Mouse (Mus musculus) erythroblast, embryonic 14.5 days (primary cell): ENCODE measurements at regions not wholly inside any gene's neighbourhood (a gene's known extent, or its start where the extent isn't known, plus 50 kb on each side); places are given as distances from the start of the nearest gene placed in this dataset.
"Not testable (repeated sequence)": the region's sequence is repeated elsewhere in the genome, so short reads cannot be mapped to it uniquely, and the experiment has no call there.

Source experiments
- H3K27me3 ChIP-seq: 2 replicates; pipeline ENCODE4 v1.6.1; 2012; ENCODE audit warnings: inconsistent platforms; ENCODE audit not compliant: control insufficient read depth
- H3K36me3 ChIP-seq: 2 replicates; pipeline ENCODE4 v1.6.1; 2012; ENCODE audit warnings: mild to moderate bottlenecking, inconsistent platforms; ENCODE audit not compliant: control insufficient read depth
- H3K4me1 ChIP-seq: 2 replicates; pipeline ENCODE4 v1.6.1; 2012; ENCODE audit warnings: inconsistent platforms; ENCODE audit not compliant: control insufficient read depth
- H3K4me3 ChIP-seq: replicated peaks from 2 replicates; pipeline ENCODE3; 2012; ENCODE audit warnings: moderate library complexity, mild to moderate bottlenecking, inconsistent platforms
- H3K9me3 ChIP-seq: 2 replicates; pipeline ENCODE4 v1.6.1; 2012; ENCODE audit warnings: low read length, inconsistent platforms, mixed read lengths; ENCODE audit not compliant: control insufficient read depth
- GATA1 ChIP-seq: IDR thresholded peaks from 2 replicates; pipeline ENCODE4 v1.6.1; 2012; ENCODE audit warnings: low read length, inconsistent platforms, mixed read lengths
- TAL1 ChIP-seq: IDR thresholded peaks from 3 replicates; pipeline ENCODE4 v1.6.1; 2012; ENCODE audit warnings: low read length, inconsistent platforms, mixed read lengths

DNA sequence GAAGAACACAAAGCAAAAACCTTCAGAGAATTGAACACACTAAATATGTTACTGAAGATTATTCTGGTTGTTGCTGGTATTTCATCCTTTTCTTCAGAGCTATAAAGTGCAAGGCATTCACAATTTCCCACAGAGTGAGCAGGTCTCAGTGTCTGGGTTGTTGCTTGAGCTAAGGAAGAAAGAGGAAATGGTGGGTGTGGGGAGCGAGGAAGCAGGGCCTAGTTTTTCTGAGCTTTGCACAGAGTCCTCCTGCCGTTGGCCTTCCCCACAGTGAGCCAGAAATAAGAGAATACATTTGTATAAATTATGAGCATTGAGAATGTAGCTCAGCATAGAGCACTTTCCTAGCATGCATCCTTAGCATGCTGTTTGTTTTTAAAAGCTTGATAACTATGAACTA is 120.8 kb upstream of the Tbl1xr1 start:
- Histone ChIP-seq H3K4me3 (no peak overlapping the region), H3K36me3 (no peaks in the 10 kb centered on the region), H3K27me3 (no peaks in the 10 kb centered on the region), H3K4me1 (no peaks in the 10 kb centered on the region; the same call in 1 of the 2 replicates), H3K9me3 (no peaks in the 10 kb centered on the region)
- TF ChIP-seq TAL1 (no peak), GATA1 (no peak)

- H3K36me3 ChIP-seq, H3K9me3 ChIP-seq, H3K4me3 ChIP-seq, H3K27me3 ChIP-seq, H3K4me1 ChIP-seq: not testable (repeated sequence)
These were observed 119.3 kb upstream of the Tbl1xr1 start for GRCm38 (mm10) chr3:21957105-21957504.

DNA sequence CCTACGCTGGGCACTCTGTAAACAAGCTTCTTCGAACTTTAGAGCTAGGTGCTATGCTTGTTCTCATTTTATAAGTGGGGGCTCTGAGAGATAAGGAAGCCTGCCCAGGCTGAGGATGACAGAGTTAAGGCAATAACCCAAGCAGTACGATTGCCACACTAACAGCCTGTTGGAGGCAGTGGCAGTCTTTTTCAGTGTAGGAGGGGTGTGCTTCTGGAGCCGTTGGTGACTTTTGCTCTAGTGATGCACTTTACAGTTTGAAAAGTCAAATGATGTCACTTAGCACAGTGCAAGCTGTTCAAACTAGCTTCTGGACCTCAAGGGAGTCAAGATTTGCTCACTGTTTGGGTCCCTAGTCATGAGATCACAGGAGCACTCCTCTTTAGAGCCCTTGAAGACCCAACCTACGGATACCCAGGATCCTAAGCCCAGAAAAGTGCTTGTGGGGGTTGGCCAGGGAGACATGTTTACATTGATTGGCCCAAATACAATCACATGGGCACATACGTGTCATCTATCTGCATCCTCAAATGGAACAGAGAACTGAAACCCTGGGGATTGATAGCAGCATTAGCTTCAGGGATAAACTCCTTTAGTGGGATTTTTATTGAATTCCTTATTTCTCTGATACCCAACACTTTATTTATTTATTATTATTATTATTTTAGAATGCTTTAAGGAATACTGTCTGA is 117.7 kb upstream of the Tbl1xr1 start:
- H3K36me3 ChIP-seq: no peaks in the 10 kb centered on the region
- H3K4me1 ChIP-seq: no peaks in the 10 kb centered on the region
- no peak for TF ChIP-seq TAL1
- TF ChIP-seq GATA1: no peak
- H3K4me3 ChIP-seq: no peak overlapping the region
- no peaks in the 10 kb centered on the region for H3K9me3 ChIP-seq
- no peaks in the 10 kb centered on the region for H3K27me3 ChIP-seq

DNA sequence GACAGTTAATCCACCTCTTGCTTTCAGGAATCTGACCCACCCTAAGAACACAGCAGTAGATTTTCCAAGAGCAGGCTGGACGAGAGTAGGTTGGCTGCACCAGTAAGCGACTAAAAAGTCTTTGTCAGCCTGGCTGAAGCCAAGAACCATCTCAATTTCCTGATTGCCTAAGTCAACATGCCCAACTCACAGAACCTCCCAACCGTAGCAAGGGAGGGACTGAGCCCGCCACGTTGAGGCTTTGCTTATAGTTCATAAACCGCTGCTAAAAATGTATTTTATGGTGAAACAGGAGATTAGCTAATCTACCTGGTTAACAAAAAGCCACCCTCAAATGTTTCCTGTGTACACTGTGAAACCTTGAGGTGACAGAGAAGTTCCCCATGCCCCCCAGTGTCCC is 115.4 kb upstream of the Tbl1xr1 start:
- no peak overlapping the region for H3K4me3 ChIP-seq

GRCm38 (mm10) chr3:21961746-21962145 is 114.7 kb upstream of the Tbl1xr1 start:
- no peak for TF ChIP-seq TAL1
- TF ChIP-seq GATA1: no peak
- Histone ChIP-seq H3K36me3 (no peaks in the 10 kb centered on the region), H3K4me3 (no peak overlapping the region), H3K4me1 (no peaks in the 10 kb centered on the region), H3K9me3 (no peaks in the 10 kb centered on the region), H3K27me3 (no peaks in the 10 kb centered on the region)

More for the DNA sequence above, 115.4 kb upstream of the Tbl1xr1 start:
- no peaks in the 10 kb centered on the region for H3K9me3 ChIP-seq
- no peaks in the 10 kb centered on the region for H3K27me3 ChIP-seq
- no peaks in the 10 kb centered on the region for H3K36me3 ChIP-seq
- H3K4me1 ChIP-seq: no peaks in the 10 kb centered on the region
- TF ChIP-seq GATA1: no peak
- no peak for TF ChIP-seq TAL1

GRCm38 (mm10) chr3:21962360-21962782 is 114.1 kb upstream of the Tbl1xr1 start:
- Histone ChIP-seq H3K36me3 (no peaks in the 10 kb centered on the region), H3K9me3 (no peaks in the 10 kb centered on the region), H3K4me3 (no peak overlapping the region), H3K4me1 (no peaks in the 10 kb centered on the region), H3K27me3 (no peaks in the 10 kb centered on the region)
- TF ChIP-seq GATA1 (no peak), TAL1 (no peak)

DNA sequence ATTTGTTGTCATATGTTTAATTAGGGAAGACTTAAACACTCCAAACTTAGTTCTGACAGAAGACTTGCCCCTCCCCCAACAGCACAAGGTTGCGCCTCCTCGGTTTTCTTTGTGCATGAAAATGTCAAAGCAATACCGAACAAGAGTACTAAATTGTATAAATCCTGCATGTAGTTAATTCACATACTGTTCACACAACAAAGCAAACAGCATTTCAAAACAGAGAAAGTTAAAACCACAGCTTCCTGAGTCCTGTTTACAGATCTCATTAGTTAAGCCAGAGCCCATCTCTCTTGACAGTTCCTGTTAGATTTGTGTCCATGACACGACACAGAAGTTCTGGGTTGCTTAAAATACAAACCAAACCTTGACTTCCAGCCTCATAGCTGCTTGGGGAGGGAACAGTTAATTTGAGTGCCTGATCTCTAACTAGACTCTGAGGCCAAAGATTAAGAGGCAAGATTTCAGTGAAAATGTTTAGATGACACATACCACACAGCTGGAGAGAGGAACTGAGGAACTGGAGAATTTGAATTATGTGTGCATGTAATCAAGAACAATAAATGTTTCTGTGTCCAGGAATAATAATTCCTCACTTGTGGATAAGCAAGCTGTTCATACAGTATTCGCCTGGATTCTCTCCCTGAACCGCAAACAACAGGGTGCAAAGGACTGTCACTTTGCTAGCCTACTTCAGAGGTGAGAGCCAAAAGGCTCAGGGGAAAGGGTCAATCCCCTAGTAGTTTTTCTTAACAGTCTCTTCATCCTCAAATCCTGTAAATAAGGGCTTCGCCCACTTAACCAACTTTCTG is 113.3 kb upstream of the Tbl1xr1 start:
- H3K36me3 ChIP-seq: no peaks in the 10 kb centered on the region
- no peak overlapping the region for H3K4me3 ChIP-seq
- no peaks in the 10 kb centered on the region for H3K4me1 ChIP-seq
- TF ChIP-seq TAL1 (no peak), GATA1 (no peak)
- H3K27me3 ChIP-seq: no peaks in the 10 kb centered on the region
- no peaks in the 10 kb centered on the region for H3K9me3 ChIP-seq

DNA sequence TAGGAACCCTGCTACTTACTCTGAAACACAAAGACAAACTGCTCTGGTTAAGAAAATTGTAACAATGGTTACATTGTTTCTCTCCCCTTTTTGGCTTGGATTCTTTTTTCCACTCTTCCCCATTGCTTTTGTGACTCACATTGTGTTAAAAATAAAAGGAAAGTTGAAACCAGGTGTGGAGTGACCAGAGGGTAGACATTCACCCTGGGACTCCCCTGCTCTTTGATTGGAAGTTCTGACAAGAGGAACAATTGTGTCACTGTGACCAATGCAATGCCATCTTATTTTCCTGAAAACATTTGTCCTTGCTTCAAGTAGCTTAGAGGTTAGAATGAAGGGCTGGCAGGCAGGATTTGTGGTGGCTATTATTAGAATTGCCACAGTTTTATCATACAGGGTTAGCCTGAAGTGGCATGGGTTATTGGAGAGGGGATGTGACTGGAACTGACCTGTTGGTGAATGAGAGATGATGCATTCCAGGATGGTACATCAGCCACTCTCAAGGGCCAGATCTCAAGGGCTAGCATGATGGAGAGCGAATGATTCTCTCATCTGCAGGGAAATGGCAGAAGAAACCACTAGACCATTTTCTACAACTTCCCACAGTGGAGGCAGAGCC is 112.6 kb upstream of the Tbl1xr1 start:
- Histone ChIP-seq H3K4me3 (no peak overlapping the region), H3K27me3 (no peaks in the 10 kb centered on the region), H3K9me3 (no peaks in the 10 kb centered on the region), H3K36me3 (no peaks in the 10 kb centered on the region), H3K4me1 (no peaks in the 10 kb centered on the region)
- no peak for TF ChIP-seq GATA1
- TF ChIP-seq TAL1: no peak

- H3K36me3 ChIP-seq: no peaks in the 10 kb centered on the region
- no peaks in the 10 kb centered on the region for H3K9me3 ChIP-seq
- TF ChIP-seq TAL1: no peak
- no peak for TF ChIP-seq GATA1
- no peaks in the 10 kb centered on the region for H3K4me1 ChIP-seq
- no peak overlapping the region for H3K4me3 ChIP-seq
- no peaks in the 10 kb centered on the region for H3K27me3 ChIP-seq
These were observed 112.0 kb upstream of the Tbl1xr1 start for GRCm38 (mm10) chr3:21964438-21964837.
